Mouse (Mus musculus): Measurements from ENCODE around the gene Ppil1.

DNA sequence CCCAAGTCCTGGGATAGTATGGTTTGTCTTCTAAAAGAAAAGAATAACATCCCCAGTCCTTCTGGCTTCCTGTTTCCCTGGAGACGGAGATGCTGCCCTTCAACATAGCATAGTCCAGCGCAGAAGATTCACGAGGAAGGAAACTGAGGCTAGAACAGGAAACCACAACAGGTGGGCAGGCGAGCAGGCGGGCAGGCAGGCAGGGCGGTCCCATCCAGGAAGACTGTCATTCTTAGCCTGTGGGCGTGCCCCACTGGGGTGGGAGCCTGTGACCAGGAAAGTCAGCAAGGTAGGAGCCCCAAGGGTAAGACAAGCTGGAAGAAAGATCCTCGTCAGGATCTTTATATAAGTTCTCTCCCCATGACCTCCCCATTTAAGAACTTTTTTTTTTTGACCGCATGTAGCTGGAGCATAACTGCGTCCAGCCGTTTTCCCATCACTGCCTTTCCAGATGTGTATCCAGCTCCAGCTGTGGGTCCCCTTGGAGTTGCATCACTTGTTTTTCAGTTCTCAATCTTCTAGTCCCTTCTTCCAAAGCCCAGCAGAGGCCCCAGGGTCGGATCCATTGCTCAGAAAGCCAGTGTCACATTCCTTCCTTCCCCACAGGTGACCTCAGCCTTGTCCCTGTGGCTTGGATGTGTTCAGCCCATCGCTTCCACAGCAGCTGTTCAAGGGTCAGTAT is 40.5 kb upstream of the Ppil1 start:
- no peak for TF ChIP-seq POLR2A (IDR thresholded peaks at IDR 0.05; ENCODE audit: insufficient read depth, low read depth, low read length)
- TF ChIP-seq CTCF (IDR thresholded peaks at IDR 0.05) = no peak
- no peak for TF ChIP-seq EP300 (IDR thresholded peaks at IDR 0.05; ENCODE audit: insufficient read depth, low read depth, low read length)
